Mouse (Mus musculus): ENCODE measurements at regions not wholly inside any gene's neighbourhood (a gene's known extent, or its start where the extent isn't known, plus 50 kb on each side); places are given as distances from the start of the nearest gene placed in this dataset.

DNA sequence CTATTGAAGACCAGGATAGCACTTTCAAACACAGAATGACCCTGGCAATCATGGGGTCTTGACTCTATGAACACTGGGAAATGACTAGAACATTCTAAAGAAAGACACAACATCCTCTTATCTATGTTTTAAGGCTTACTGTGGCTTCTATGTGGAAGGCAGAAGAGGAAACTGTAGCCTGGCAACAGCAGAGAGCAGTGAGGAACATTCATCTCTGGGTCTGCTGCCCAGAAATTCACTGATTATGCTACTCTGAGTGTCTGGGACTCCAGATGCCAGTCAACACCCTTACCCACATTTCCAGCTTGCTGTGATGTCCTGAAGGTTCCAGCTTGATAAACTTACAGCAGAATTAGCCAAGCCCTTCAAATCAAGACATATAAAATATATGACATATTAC is 352.7 kb upstream of the Sall1 start:
- DNase-seq, result no peak

DNA sequence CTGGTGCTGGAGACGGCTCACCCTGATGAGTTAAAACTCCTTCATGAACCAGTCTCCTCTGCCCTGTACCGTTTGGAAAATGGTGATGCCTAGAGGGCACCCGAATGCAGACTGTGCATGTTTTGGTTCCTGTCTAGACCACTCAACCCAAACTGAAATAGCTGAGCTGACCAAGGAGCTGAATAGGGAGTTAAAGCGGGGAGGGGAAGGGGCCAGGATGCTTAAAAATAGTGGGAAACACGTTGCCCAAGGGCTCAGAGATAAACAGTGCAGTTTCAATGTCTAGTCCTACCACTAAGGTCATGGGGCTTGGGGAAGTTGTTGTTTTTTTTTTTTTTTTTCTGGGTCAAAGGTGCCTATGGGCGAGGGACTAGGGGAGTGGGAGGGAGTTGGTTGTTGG is 348.8 kb upstream of the Sall1 start:
- DNase-seq, result no peak

GRCm38 (mm10) chr8:89388761-89389160 is 344.8 kb upstream of the Sall1 start:
- DNase-seq, result no peak

DNA sequence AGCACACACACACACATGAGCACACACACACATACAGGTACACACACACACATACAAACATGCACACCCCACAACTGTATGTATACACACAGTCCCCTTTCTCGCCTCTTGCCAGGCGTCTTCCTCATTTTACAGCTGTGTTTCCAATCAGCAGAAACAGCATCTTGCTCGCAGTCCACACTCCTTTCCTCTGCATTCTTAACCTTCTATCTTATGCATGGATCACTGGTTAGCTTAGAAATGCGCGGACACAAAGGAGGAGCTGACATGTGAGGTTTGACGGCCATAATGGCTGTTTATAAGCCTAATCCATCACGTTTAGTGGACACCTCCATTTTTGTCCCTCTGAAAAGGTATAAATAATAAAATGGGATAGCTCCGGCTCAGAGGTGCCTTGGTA is 343.3 kb upstream of the Sall1 start:
- DNase-seq, result no peak

DNA sequence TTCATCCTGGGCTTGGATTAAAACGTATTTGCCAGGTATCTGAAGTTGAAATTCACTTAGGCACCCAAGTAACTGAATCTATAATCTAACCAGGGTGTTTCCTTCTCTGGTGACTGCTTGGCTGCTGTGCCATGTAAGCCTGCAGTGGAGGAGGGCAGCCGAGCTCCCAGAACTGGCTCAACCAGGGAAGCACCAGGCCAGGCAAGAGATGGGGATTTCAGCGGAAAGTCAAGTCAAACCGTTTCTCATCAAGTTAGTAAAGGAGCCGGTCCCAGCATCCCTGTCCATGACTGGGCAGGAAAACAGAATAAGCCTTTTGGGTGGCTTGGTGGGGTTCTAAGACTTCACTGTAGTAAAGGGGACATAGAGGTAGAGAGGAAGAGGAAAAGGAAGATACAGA is 341.1 kb upstream of the Sall1 start:
- no peak for DNase-seq

GRCm38 (mm10) chr8:89383781-89384180 is 339.8 kb upstream of the Sall1 start:
- no peak for DNase-seq

DNA sequence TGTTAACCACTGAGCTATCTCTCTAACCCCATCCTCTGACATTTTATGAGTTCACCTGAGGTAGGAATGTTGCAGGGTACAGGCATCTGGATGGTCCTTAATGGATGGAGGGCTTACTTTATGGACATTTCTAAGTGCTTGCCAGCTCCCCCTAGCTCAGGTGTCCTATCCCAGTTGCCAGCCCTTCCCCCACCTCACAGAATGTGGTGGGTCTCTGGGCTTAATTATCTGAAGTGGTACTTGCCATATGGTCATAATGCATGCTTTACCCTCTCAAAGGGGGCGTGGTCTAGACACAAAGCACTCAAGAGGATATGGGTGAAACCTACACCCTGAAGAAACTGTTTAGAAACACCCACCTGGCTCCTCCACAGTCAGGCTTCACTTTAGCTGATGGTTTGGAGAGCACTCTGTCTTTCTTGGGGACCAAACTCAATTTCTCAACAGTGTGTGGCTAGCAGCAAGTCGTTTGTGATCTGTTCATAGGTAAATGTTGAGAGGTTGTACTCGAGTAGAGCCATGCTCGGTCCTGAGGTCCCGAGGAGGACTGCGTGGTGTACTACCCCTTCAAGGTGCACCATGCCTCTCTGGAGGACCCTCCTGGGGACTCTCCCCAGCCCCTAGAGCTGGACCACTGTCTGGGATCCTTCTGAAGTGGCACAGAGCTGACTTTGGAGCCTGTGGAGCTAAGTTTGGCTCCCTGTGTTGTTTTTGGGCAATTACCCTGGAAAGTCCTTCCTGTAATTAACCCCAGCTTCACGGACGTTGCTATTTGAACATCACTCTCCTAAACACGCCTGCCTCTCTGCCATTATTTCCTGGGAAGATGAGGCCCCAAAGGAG is 338.8 kb upstream of the Sall1 start:
- no peak for DNase-seq

- no peak for DNase-seq
These were observed 336.5 kb upstream of the Sall1 start for GRCm38 (mm10) chr8:89380436-89380835.

GRCm38 (mm10) chr8:89372761-89373160 is 328.8 kb upstream of the Sall1 start:
- no peak for DNase-seq

DNA sequence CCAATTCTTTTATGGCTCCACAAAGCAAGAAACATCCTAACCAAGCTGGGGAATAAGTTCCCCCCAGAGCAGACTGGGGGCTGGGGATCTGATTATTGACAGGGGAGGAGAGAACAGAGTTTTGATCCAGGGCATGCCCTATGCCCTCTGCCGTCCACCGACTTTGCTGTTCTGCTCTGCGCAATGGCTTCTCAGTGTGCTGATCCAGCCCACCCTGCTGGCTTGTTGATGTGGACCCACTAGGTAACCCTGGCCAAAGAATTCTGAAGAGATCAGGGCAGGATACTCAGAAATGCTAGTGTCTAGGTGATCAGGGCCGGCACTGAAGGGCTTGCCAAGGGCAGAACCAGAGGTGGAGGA is 327.8 kb upstream of the Sall1 start:
- no peak for DNase-seq

DNA sequence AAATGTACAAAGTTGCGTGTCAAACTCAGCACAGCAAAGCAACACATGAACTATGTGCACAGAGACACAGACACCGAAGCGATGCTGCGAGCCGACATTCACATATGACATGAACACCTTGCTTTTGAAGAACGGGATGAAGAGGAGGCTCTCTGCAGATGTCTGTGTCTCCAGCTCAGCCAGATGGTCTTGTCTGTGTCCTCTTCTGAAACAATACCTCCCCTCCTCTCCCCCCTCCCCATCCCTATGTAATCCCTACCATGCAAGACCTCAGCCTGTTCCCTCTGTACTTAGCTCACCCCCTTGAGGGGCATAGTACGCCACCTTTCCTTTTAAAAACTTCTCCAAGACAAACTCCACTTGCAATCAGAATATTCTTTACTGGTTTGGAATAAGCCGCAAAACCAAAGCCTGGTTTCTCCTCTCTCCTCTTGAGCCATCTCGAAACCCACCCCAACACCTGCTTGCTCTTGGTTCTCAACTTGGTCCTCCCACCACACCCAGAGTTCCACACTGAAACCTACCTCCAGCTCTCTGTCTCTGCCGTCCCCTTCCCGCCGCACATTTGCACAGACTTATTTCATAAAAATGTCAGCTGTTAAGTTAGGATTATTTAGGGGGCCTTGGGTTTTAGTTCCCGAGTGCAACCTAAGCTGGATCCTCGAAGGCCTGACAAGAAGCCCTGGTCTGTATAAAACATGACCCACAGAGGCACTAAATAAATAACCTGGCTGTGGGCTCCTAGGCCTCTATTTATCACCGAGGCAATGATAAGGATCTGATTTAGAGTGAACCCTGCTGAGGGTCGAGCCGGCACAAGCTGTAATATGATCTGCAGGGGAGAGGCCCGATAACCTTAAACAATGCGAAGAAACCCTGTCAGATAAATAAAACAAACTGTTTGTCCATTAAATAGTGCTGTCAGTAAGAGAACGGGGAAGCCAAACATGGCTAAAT is 327.1 kb upstream of the Sall1 start:
- no peak for DNase-seq

DNA sequence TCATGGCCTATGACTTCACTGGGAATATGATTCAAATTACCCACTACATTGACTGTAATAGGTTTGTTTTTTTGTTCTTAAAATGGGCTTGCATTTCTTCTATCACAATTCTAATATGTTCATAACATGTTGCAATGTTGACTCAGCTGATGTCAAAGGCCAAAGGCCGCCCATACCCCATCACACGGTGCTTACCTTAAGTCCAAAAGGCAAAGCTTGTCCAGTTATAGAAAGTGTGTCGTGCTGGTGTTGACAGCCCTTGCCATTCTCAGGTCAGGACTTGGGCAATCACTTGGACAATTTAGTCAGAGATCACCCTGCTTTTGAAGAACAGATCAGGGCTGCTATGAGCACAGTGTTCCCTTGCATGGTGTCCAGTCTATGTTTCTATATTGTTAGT is 321.5 kb upstream of the Sall1 start:
- no peak for DNase-seq

GRCm38 (mm10) chr8:89358411-89358810 is 314.4 kb upstream of the Sall1 start:
- no peak for DNase-seq

GRCm38 (mm10) chr8:89345547-89345946 is 301.6 kb upstream of the Sall1 start:
- DNase-seq, result no peak

DNA sequence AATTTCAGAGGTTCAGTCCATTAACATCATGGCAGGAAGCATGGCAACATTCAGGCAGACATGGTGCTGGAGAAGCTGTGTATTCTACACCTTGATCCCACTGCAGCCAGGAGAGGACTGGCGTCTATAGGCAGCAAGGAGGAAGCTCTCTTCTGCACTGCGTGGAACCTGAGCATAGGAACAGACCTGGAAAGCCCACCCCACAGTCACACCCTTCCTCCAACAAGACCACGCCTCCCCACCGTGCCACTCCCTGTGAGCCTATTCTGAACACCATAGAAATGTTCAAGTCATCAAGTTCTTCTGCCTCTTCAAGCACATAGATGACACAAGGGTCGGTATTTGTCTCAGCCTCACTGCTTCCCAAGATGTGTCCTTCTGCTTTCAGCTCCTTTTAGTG is 297.7 kb upstream of the Sall1 start:
- DNase-seq, result no peak

GRCm38 (mm10) chr8:89335416-89335815 is 291.5 kb upstream of the Sall1 start:
- DNase-seq, result peak; percentile 21

- DNase-seq, result no peak
These were observed 281.9 kb upstream of the Sall1 start for GRCm38 (mm10) chr8:89325751-89326351.

- no peak for DNase-seq
These were observed 281.3 kb upstream of the Sall1 start for GRCm38 (mm10) chr8:89325248-89325645.

DNA sequence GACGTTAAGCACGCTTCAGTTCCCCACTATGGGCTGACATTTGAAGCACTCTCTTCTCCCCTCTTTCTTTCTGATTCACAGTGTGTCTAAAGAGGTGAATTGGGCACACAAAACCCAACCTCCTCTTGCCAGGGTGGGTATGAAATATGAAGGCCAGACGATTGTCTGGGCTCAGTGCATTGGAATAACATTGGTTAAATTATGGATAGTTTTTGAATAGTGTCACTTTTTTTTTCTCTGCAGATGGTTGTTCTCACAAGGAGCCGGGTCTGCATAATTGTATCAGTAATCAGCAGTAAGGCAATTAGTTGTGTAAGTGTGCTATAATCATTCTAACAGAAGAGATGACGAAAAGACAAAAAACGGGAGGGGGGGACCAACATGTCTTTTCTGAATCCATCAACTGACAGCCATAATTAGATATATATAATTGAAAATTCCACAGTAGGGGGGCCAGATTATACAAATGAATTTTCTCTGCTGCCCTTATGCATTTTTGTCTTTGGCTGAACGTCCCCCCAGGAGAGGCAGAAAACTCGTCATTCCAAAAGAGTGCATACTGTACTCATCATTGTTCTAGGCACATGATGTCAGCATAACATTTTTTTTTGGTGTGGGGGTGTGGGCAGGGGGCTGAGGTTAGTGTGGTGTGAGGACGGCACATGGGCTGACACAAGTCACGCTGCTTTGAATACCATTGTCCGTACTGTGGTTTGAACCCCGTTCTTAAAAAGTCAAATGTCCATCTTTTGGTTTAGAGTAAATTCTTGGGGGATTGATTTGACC is 280.7 kb upstream of the Sall1 start:
- no peak for DNase-seq

DNA sequence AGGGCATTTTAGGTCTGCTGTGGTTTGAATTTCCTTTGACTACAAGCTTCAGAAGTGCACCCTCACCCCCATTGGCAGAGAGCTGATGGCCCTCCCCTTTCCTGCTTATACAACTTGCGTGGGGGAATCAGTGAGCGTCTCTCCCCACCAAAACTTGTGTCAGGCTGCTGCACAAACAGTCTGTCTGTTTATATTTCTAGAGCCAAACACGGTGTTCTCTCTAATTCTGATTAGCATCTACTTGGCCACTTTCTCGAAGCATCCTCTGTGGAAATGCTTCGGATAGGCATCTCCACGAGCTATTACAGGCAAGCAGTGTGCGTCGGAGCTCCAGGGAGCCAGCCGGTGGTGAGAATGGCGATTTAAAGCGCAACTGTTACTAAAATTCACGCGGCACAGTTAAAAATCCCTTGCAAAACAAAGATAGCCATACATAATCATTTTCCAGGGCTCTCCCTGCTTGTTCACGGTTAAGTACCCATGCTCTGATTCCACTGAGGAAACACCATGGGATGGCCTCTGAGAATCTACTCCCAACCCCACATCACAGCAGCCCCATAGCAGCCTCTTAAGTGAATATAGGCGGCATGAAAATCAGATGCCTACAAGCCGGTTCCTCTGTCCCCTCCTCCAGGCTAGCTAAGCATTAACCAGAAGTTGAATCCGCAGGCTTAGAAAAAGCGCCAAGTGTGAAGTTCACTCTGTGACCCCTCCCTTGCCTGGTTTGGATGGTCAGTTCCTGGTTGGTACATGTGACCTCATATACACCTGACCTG is 273.7 kb upstream of the Sall1 start:
- DNase-seq, result peak; percentile 92

DNA sequence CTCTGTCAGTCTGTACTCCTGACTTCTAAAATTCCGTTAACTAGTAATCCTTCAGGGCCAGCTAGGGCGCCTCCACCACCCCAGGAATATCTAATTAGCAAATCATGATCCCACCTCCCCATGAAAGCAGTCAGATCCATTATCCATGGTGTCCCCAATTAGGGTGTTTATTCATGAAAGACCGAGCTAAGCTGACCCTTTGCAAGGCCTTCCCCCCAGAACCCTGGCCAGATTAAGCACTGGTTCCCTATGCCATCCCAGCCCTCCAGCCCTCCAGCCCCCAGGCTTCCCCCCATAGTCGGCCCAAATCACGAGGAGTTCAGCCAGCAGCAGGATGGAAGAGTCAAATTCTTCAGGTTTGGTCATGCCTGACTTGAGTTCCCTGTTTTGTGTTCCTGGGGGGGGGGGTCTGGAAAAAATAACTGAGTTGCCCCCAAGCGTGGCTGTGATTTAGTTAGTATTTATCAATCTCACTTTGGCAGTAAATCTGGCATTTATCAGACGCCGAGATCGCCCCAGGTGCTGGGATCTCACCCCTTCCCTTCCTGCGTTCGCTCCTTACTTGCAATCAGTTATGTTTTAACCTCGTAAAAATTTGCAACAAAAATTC is 272.7 kb upstream of the Sall1 start:
- DNase-seq, result peak; percentile 41

- no peak for DNase-seq
These were observed 270.9 kb upstream of the Sall1 start for GRCm38 (mm10) chr8:89314907-89315306.

Data from kidney, adult 11 months (tissue).